Mouse (Mus musculus): Measurements from ENCODE around the gene Hhat. TPM values are rescaled to one million over a fixed set of nuclear protein-coding genes. Genes with fewer than 3 reads are reported as not detected.

The Hhat gene
- under 1 TPM; 0.72 TPM for total RNA-seq (2021)
- long read RNA-seq, experiment 1, partial matches to known transcripts: 0 of 2 reads
- long read RNA-seq, experiment 1, other reads (novel, unspliced or antisense): 1 of 2 reads
- long read RNA-seq, experiment 2: 0 reads

- DNase-seq: peak; percentile 72
Measured at GRCm38 (mm10) chr1:192770495-192771331, at the start of gene Hhat. TSS of gene Hhat (minus strand) at chr1:192771223.

- DNase-seq: no peak
Measured at GRCm38 (mm10) chr1:192818334-192818733, 47.3 kb upstream of the Hhat start.

- no peak for DNase-seq
Measured at GRCm38 (mm10) chr1:192815789-192816188, 44.8 kb upstream of the Hhat start.

- no peak for DNase-seq
Measured at GRCm38 (mm10) chr1:192814700-192815099, 43.7 kb upstream of the Hhat start.

- DNase-seq: no peak
Measured at GRCm38 (mm10) chr1:192812758-192813157, 41.7 kb upstream of the Hhat start.

GRCm38 (mm10) chr1:192812290-192812689 is 41.3 kb upstream of the Hhat start:
- no peak for DNase-seq

- DNase-seq: peak; percentile 63
Measured at GRCm38 (mm10) chr1:192806168-192807157, 35.4 kb upstream of the Hhat start.

GRCm38 (mm10) chr1:192800338-192800737 is 29.3 kb upstream of the Hhat start:
- no peak for DNase-seq

- DNase-seq: peak; percentile 62
Measured at GRCm38 (mm10) chr1:192799165-192799991, 28.4 kb upstream of the Hhat start.

- DNase-seq: peak; percentile 84
Measured at GRCm38 (mm10) chr1:192798212-192799164, 27.5 kb upstream of the Hhat start.

GRCm38 (mm10) chr1:192797011-192797274 is 25.9 kb upstream of the Hhat start:
- DNase-seq: no peak

GRCm38 (mm10) chr1:192796201-192797010 is 25.4 kb upstream of the Hhat start:
- DNase-seq: no peak

- DNase-seq: no peak
Measured at GRCm38 (mm10) chr1:192794957-192795745, 24.1 kb upstream of the Hhat start.

- DNase-seq: no peak
Measured at GRCm38 (mm10) chr1:192791897-192792361, 20.9 kb upstream of the Hhat start.

GRCm38 (mm10) chr1:192790442-192790841 is 19.4 kb upstream of the Hhat start:
- DNase-seq: no peak

- peak; percentile 76 for DNase-seq
Measured at GRCm38 (mm10) chr1:192789828-192790227, 18.8 kb upstream of the Hhat start.

- DNase-seq: peak; percentile 93
Measured at GRCm38 (mm10) chr1:192789111-192789522, 18.1 kb upstream of the Hhat start.

GRCm38 (mm10) chr1:192786194-192786593 is 15.2 kb upstream of the Hhat start:
- DNase-seq: no peak

All from gastrocnemius, postnatal 25 days (tissue).